20 mouse cellular contexts compared by ENCODE assay signal in genomic region chr10:66593001-66593400, GRCm38 (mm10).
DNase-seq lines count a peak whose midpoint lies in the region; ATAC-seq and TF ChIP-seq lines count a peak whose summit lies in the region.
"Had no signal": no experiment of that assay in that cellular context is flagged by ENCODE, and none has a peak within 500 bp of the region (broad histone marks: within the 10 kb centered on the region; RNA-seq: fewer than 3 reads in every experiment).

No protein-coding gene starts in this region.

- no peaks in the 10 kb centered on the region for H3K36me3 ChIP-seq in heart, adult 2 months (ENCODE audit: control insufficient read depth, insufficient read depth, low read length)
- H3K36me3 ChIP-seq in intestine, embryonic 16.5 days (ENCODE audit: control insufficient read depth, insufficient read depth, low read length): no peaks in the 10 kb centered on the region
- H3K36me3 ChIP-seq in intestine, postnatal 0 days (ENCODE audit: control insufficient read depth, insufficient read depth): no peaks in the 10 kb centered on the region
- H3K36me3 ChIP-seq: embryonic facial prominence, embryonic 13.5 days; heart, embryonic 13.5 days; hindbrain, embryonic 15.5 days had no signal

- WGBS in heart, adult 2 months: 37% methylated on average over 3 of the region's 3 CpGs
- 39% methylated on average over 3 of the region's 3 CpGs for WGBS in intestine, embryonic 16.5 days
- WGBS in intestine, postnatal 0 days: 45% methylated on average over 3 of the region's 3 CpGs

- no peak for TF ChIP-seq EP300 in heart, adult 2 months (IDR thresholded peaks at IDR 0.05; ENCODE audit: insufficient read depth, low read depth, low read length)

- TF ChIP-seq CTCF in heart, adult 2 months (IDR thresholded peaks at IDR 0.05): no peak
- no peak for TF ChIP-seq CTCF in intestine, postnatal 0 days (IDR thresholded peaks at IDR 0.05; ENCODE audit: low read depth)

- no peaks in the 10 kb centered on the region for H3K4me1 ChIP-seq in heart, adult 2 months (ENCODE audit: control insufficient read depth, insufficient read depth, low read length)
- no peaks in the 10 kb centered on the region for H3K4me1 ChIP-seq in intestine, embryonic 16.5 days (ENCODE audit: control insufficient read depth, insufficient read depth, low read length)
- no peaks in the 10 kb centered on the region for H3K4me1 ChIP-seq in intestine, postnatal 0 days (replicated peaks; ENCODE audit: control insufficient read depth, insufficient read depth, low read length)
- H3K4me1 ChIP-seq: embryonic facial prominence, embryonic 13.5 days; forebrain, embryonic 13.5 days; hindbrain, embryonic 15.5 days had no signal

- H3K4me2 ChIP-seq in intestine, embryonic 16.5 days (ENCODE audit: low read depth, low read length): no peak overlapping the region
- H3K4me2 ChIP-seq in intestine, postnatal 0 days (replicated peaks; ENCODE audit: low read depth): no peak overlapping the region
- H3K4me2 ChIP-seq: embryonic facial prominence, embryonic 13.5 days; forebrain, embryonic 13.5 days; heart, embryonic 13.5 days; hindbrain, embryonic 15.5 days had no signal

- H3K27ac ChIP-seq in heart, adult 2 months: peak overlapping the region; percentile 52
- no peak overlapping the region for H3K27ac ChIP-seq in intestine, embryonic 16.5 days (ENCODE audit: low read length)
- H3K27ac ChIP-seq in intestine, postnatal 0 days (ENCODE audit: low read depth, low read length): no peak overlapping the region
- H3K27ac ChIP-seq: embryonic facial prominence, embryonic 13.5 days; forebrain, embryonic 13.5 days; heart, embryonic 13.5 days; hindbrain, embryonic 15.5 days had no signal

- H3K9me3 ChIP-seq in intestine, embryonic 16.5 days (ENCODE audit: control insufficient read depth, low read length): no peaks in the 10 kb centered on the region
- H3K9me3 ChIP-seq in intestine, postnatal 0 days (ENCODE audit: control insufficient read depth): no peaks in the 10 kb centered on the region
- H3K9me3 ChIP-seq: embryonic facial prominence, embryonic 13.5 days; forebrain, embryonic 13.5 days; heart, embryonic 13.5 days; hindbrain, embryonic 15.5 days had no signal

- no peak overlapping the region for H3K9ac ChIP-seq in heart, adult 2 months (ENCODE audit: low read depth, low read length)
- H3K9ac ChIP-seq in intestine, embryonic 16.5 days (ENCODE audit: low read depth, low read length): no peak overlapping the region
- H3K9ac ChIP-seq in intestine, postnatal 0 days (ENCODE audit: low read depth, low read length): no peak overlapping the region
- H3K9ac ChIP-seq: embryonic facial prominence, embryonic 13.5 days; forebrain, embryonic 13.5 days; forebrain, postnatal 0 days; heart, embryonic 13.5 days; hindbrain, embryonic 15.5 days had no signal

- intact Hi-C loops in heart, adult 2 months (cut with DNase I): loop anchor here (10.0 kb wide), 1 partner anchor 92 kb away; no protein-coding TSS in a partner anchor
- intact Hi-C loops in heart, postnatal 14 days (cut with DNase I): no loop called here

- no peaks in the 10 kb centered on the region for H3K79me2 ChIP-seq in heart, adult 2 months (replicated peaks; ENCODE audit: control insufficient read depth, insufficient read depth, low read length)

- 0 out of 2 replicates have a peak, but pooled peaks have one; percentile 52 for ATAC-seq in intestine, embryonic 16.5 days
- no peak for ATAC-seq in intestine, postnatal 0 days
- ATAC-seq: activated CD4-positive, CD25-positive, alpha-beta regulatory T cell, adult 4 months; forebrain, embryonic 13.5 days; forebrain, postnatal 0 days; Patski had no signal

- peak; percentile 1 for DNase-seq in gastrocnemius, adult 18-20 months (ENCODE audit: low spot score)
- no peak for DNase-seq in gastrocnemius, postnatal 4 days (ENCODE audit: low spot score in 2 of 2)
- no peak for DNase-seq in heart, adult 2 months
- DNase-seq in heart, postnatal 14 days: no peak
- DNase-seq in skeletal muscle tissue, adult 2 months (ENCODE audit: low read depth, low spot score): peak; percentile 5
- DNase-seq: adrenal gland, postnatal 14 days; cerebellum, adult 11-12 months; cerebellum, adult 9-10 months; cerebellum, postnatal 25 days; forebrain, postnatal 0 days; gastrocnemius, postnatal 14 days; kidney, adult 11 months had no signal

- H3K27me3 ChIP-seq in heart, adult 2 months (ENCODE audit: control insufficient read depth, insufficient read depth, low read length): no peaks in the 10 kb centered on the region
- H3K27me3 ChIP-seq in intestine, embryonic 16.5 days (replicated peaks; ENCODE audit: control insufficient read depth, insufficient read depth, low read length): no peaks in the 10 kb centered on the region
- H3K27me3 ChIP-seq in intestine, postnatal 0 days (replicated peaks; ENCODE audit: control insufficient read depth, insufficient read depth, low read length): no peaks in the 10 kb centered on the region
- H3K27me3 ChIP-seq: embryonic facial prominence, embryonic 13.5 days; forebrain, embryonic 13.5 days; heart, embryonic 13.5 days; hindbrain, embryonic 15.5 days had no signal

- no peak for TF ChIP-seq POLR2A in heart, adult 2 months (IDR thresholded peaks at IDR 0.05; ENCODE audit: insufficient read depth, low read depth, low read length)

- no peak overlapping the region for H3K4me3 ChIP-seq in heart, adult 2 months
- no peak overlapping the region for H3K4me3 ChIP-seq in intestine, embryonic 16.5 days (ENCODE audit: low read length)
- H3K4me3 ChIP-seq in intestine, postnatal 0 days (ENCODE audit: low read depth, low read length): no peak overlapping the region
- H3K4me3 ChIP-seq: embryonic facial prominence, embryonic 13.5 days; forebrain, embryonic 13.5 days; heart, embryonic 13.5 days; hindbrain, embryonic 15.5 days had no signal

Comparison
In these comparisons a context has a peak if more than half of its experiments do, and no peak if none do; other contexts are left out.
1. DNase-seq: peak in gastrocnemius, adult 18-20 months (single experiment) and skeletal muscle tissue, adult 2 months (single experiment); none in gastrocnemius, postnatal 4 days (0 of 2), heart, adult 2 months (0 of 2) and heart, postnatal 14 days (0 of 2).